Mouse (Mus musculus) midbrain, embryonic 16.5 days (tissue): Measurements from ENCODE around the gene Itgb8. TPM values are rescaled to one million over a fixed set of nuclear protein-coding genes. Genes with fewer than 3 reads are reported as not detected.

ENCODE experiments used
- ATAC-seq: fragments of 200-750 bp; cut with Nextera tagmentation; 2 replicates; pipeline ENCODE4 v1.8.0; 2017; ENCODE audit warnings: moderate TSS enrichment
- H3K27ac ChIP-seq: fragments of 300-500 bp; sonication (generic); 2 replicates; pipeline ENCODE4 v1.5.1; 2014; ENCODE audit warnings: mild to moderate bottlenecking, low read length, mixed read lengths
- H3K27me3 ChIP-seq: fragments of 300-500 bp; sonication (generic); 2 replicates; pipeline ENCODE4 v1.6.1; 2014; ENCODE audit warnings: low read depth, low read length, mixed read lengths; ENCODE audit not compliant: control insufficient read depth, insufficient read depth
- H3K36me3 ChIP-seq: fragments of 300-500 bp; sonication (generic); 2 replicates; pipeline ENCODE4 v1.6.1; 2014; ENCODE audit warnings: mild to moderate bottlenecking, low read length, moderate library complexity, mixed read lengths; ENCODE audit not compliant: control insufficient read depth, insufficient read depth
- H3K4me1 ChIP-seq: fragments of 300-500 bp; sonication (generic); 2 replicates; pipeline ENCODE4 v1.6.1; 2014; ENCODE audit warnings: mild to moderate bottlenecking, low read length, mixed read lengths; ENCODE audit not compliant: control insufficient read depth, insufficient read depth
- H3K4me2 ChIP-seq: fragments of 300-500 bp; sonication (generic); 2 replicates; pipeline ENCODE4 v1.6.1; 2014; ENCODE audit warnings: mild to moderate bottlenecking, low read length, mixed read lengths
- H3K4me3 ChIP-seq: fragments of 300-500 bp; sonication (generic); 2 replicates; pipeline ENCODE4 v1.5.1; 2014; ENCODE audit warnings: low read depth, mild to moderate bottlenecking, low read length, moderate library complexity, mixed read lengths
- H3K9ac ChIP-seq: fragments of 300-500 bp; sonication (generic); 2 replicates; pipeline ENCODE4 v1.6.1; 2014; ENCODE audit warnings: low read depth, low read length, mixed read lengths
- H3K9me3 ChIP-seq: fragments of 300-500 bp; sonication (generic); replicated peaks from 2 replicates; pipeline ENCODE4 v1.6.1; 2014; ENCODE audit warnings: mild to moderate bottlenecking, low read length, mixed read lengths; ENCODE audit not compliant: control insufficient read depth, poor library complexity, severe bottlenecking
- WGBS: fragments of 180-500 bp; shearing (Covaris S2); extraction: QIAGEN DNeasy Blood & Tissue Kit; methylation state at CpG from one replicate; pipeline ENCODE4 v1.1.7; 2014; 5-methylcytosine and 5-hydroxymethylcytosine counted together
- polyA plus RNA-seq: library from polyadenylated mRNA; unstranded; fragments of >200 nt; fragmentation: Nextera tagmentation; extraction: Ambion mirVana; gene quantifications from 2 replicates; pipeline ENCODE4 v1.2.1, GENCODE M21; 2015

Gene Itgb8
- polyA plus RNA-seq, 1 experiment from 2014 or later, result 10.3 TPM

DNA sequence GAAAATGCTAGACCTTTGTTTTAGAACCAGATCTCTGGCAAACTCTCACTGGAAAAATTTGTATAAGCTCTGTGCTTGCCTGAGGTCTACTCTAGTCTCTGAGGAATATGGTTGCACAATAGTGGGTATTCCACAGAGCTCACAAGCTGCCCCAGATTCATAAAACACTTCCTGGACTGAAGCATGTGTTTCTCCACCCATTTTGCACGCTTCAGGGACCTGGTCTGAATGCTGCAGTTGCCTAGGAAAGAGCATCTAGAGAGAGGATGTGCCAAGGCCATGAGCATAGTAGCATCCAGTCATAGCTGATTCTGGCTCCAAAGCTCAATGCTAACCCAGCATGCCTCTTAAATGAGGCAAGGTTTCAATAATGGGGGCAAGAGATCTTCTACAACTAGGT is 74.4 kb downstream of the Itgb8 start:
- Histone ChIP-seq H3K27ac (no peak overlapping the region), H3K36me3 (peaks cover 5% of the 10 kb centered on the region; the same call in 1 of the 2 replicates), H3K4me3 (no peak overlapping the region), H3K4me1 (peaks cover 3% of the 10 kb centered on the region; the same call in 1 of the 2 replicates), H3K9ac (no peak overlapping the region), H3K9me3 (no peaks in the 10 kb centered on the region), H3K27me3 (no peaks in the 10 kb centered on the region), H3K4me2 (no peak overlapping the region)
- ATAC-seq, result peak; percentile 67
- WGBS, result 43% methylated on average over 1 of the region's 1 CpGs

DNA sequence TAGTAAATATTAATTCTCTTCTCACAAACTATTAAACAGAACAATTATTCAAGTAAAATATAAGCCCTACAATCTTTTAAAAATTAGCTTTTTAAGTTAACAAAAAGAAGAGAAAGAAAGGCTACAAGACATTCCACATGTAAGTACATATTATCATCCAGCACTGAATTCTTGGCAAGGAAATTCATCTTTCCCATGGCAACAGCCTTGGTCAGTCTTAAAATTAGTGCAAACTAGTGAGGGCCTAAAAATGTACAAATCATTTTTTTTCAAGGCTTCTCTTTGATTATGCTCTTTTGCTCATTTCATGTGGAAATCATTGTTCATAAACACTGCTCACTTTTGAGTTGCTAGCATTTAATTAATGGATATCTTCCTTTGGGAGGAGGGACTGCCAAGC is 77.8 kb downstream of the Itgb8 start:
- H3K4me2 ChIP-seq, result no peak overlapping the region
- ATAC-seq, result no peak
- H3K27ac ChIP-seq, result no peak overlapping the region
- peaks cover 3% of the 10 kb centered on the region; the same call in 1 of the 2 replicates for H3K4me1 ChIP-seq
- H3K36me3 ChIP-seq, result peaks cover 5% of the 10 kb centered on the region; the same call in 1 of the 2 replicates
- H3K9ac ChIP-seq, result no peak overlapping the region
- H3K4me3 ChIP-seq, result no peak overlapping the region
- no peaks in the 10 kb centered on the region for H3K27me3 ChIP-seq
- H3K9me3 ChIP-seq, result no peaks in the 10 kb centered on the region

DNA sequence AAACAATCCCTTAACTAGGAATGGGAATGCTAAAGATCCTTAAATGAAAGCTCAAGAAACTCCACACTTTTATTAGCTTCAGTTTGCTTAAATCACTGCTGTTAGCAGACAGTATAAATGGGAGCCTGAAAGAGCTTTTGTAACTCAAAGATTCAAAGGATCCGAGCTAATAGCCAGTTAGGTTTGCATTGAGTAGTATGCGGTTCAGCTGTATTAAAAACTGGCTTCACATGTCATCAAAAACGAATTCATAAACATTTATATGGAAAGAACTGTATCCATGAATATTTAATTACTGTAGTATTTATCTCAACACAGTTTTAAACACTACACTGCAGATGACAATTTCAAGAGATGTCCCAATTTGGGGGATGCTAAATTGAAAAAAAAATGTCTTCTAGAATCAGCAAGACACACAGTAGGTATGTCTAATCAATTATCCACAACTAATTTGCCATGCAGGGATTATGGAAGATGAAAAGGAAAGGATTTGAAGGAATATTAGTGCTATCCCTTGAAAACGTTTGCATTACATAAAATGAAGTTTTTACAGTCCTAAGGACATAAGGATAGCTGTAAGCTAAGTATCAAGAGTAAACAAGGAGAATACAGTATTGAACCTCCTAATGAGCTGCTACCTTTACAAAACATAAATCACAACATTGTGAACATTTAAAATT is 79.2 kb downstream of the Itgb8 start:
- H3K4me1 ChIP-seq, result peaks cover 3% of the 10 kb centered on the region; the same call in 1 of the 2 replicates
- H3K9me3 ChIP-seq, result no peaks in the 10 kb centered on the region
- H3K4me3 ChIP-seq, result no peak overlapping the region
- peaks cover 5% of the 10 kb centered on the region; the same call in 1 of the 2 replicates for H3K36me3 ChIP-seq
- no peak overlapping the region for H3K27ac ChIP-seq
- H3K4me2 ChIP-seq, result no peak overlapping the region
- 0 out of 2 replicates have a peak, but pooled peaks have one; percentile 42 for ATAC-seq
- 22% methylated on average over 4 of the region's 4 CpGs for WGBS
- no peaks in the 10 kb centered on the region for H3K27me3 ChIP-seq
- H3K9ac ChIP-seq, result no peak overlapping the region

DNA sequence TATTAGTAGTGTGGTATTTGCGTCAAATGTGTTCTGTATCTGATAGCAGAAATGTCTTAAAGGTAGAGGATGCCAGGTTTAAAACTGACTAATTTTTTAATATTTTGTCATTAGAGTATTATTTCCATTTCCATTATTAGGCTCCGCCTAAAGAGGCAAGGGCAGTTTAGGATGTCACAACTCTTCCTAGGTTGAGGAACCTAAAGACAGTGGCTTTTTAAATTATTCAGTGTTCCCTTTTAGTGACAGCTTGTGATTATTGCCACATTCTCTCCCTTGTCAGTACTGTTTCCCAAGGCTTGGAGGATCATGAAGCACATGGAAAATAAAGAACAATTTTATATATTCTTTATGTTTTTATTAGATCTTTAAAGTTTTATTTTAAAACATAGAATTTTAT is 80.9 kb downstream of the Itgb8 start:
- no peak overlapping the region for H3K9ac ChIP-seq
- no peak for ATAC-seq
- 90% methylated on average over 2 of the region's 2 CpGs for WGBS

DNA sequence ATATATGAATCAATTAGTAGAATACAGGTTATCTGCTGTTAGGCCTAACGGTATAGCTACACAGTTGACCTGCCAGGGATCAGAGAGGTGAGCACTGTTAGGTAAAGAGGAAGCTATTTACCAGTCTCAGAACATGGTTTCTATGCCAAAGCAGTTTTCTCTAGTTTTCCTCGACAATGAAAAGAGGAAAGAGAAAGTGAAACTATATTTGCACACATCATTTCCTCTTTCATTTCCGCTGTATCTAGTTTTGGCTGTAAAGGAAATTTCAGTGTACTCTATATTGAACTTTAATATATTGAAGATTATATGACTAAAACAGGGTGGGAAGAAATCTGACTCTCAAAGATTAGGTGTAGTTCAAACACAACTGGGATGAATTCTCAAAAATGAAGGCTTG is 81.5 kb downstream of the Itgb8 start:
- ATAC-seq, result no peak
- WGBS, result 91% methylated on average over 3 of the region's 3 CpGs
- H3K36me3 ChIP-seq, result no peaks in the 10 kb centered on the region

More for the DNA sequence above, 80.9 kb downstream of the Itgb8 start:
- Histone ChIP-seq H3K4me2 (no peak overlapping the region), H3K27ac (no peak overlapping the region), H3K4me3 (no peak overlapping the region), H3K27me3 (no peaks in the 10 kb centered on the region), H3K9me3 (no peaks in the 10 kb centered on the region), H3K36me3 (peaks cover 4% of the 10 kb centered on the region; the same call in 1 of the 2 replicates), H3K4me1 (peaks cover 3% of the 10 kb centered on the region; the same call in 1 of the 2 replicates)

DNA sequence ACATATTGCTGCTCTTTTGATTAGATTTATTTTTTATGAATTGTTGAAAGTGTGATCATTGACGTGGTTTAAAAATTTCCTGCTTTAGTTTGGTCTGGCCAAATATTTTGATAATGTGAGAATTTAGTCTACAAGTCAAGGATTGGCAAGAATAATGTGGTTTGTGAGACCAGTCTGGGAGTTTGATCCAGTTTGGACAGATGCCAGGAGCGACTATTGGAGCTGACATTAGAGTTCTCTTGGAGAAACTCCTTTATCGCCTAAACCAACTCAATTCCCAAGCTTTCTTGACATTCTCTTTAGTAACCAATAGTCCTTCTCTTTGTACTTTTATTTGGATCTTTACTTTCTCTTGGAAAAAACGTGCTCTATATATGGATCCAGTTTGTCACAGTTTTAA is 83.0 kb downstream of the Itgb8 start:
- no peaks in the 10 kb centered on the region for H3K36me3 ChIP-seq
- no peak overlapping the region for H3K4me3 ChIP-seq
- H3K4me2 ChIP-seq, result no peak overlapping the region
- H3K9ac ChIP-seq, result no peak overlapping the region
- H3K4me1 ChIP-seq, result no peaks in the 10 kb centered on the region
- no peak for ATAC-seq
- WGBS, result 84% methylated on average over 4 of the region's 4 CpGs
- H3K9me3 ChIP-seq, result no peaks in the 10 kb centered on the region
- no peaks in the 10 kb centered on the region for H3K27me3 ChIP-seq
- no peak overlapping the region for H3K27ac ChIP-seq

More for the DNA sequence above, 81.5 kb downstream of the Itgb8 start:
- Histone ChIP-seq H3K4me1 (peaks cover 3% of the 10 kb centered on the region; the same call in 1 of the 2 replicates), H3K9ac (no peak overlapping the region), H3K27me3 (no peaks in the 10 kb centered on the region), H3K27ac (no peak overlapping the region), H3K4me3 (no peak overlapping the region), H3K9me3 (no peaks in the 10 kb centered on the region), H3K4me2 (no peak overlapping the region)

DNA sequence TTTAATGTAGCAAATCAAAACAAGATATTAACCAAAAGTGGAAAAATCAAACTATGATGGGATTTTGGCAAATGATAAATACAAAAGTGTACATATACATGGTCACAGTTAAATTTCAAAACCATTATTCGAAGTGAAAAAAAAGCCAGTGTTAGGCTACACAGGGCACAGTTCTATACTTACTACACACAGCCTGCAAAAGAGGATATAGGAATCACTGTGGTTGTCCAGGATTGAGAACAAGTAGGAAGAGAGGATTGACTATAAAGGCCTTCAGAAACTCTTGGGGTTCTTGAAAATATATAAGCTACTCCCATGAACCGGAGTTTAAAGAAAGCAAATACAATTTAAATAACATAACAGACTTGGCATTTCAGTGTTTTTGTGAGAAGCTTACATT is 87.6 kb downstream of the Itgb8 start:
- no peaks in the 10 kb centered on the region for H3K27me3 ChIP-seq
- H3K4me1 ChIP-seq, result no peaks in the 10 kb centered on the region
- H3K9me3 ChIP-seq, result no peaks in the 10 kb centered on the region
- H3K4me3 ChIP-seq, result no peak overlapping the region
- 94% methylated on average over 2 of the region's 2 CpGs for WGBS
- H3K36me3 ChIP-seq, result no peaks in the 10 kb centered on the region
- no peak for ATAC-seq
- no peak overlapping the region for H3K4me2 ChIP-seq
- H3K27ac ChIP-seq, result no peak overlapping the region
- no peak overlapping the region for H3K9ac ChIP-seq

DNA sequence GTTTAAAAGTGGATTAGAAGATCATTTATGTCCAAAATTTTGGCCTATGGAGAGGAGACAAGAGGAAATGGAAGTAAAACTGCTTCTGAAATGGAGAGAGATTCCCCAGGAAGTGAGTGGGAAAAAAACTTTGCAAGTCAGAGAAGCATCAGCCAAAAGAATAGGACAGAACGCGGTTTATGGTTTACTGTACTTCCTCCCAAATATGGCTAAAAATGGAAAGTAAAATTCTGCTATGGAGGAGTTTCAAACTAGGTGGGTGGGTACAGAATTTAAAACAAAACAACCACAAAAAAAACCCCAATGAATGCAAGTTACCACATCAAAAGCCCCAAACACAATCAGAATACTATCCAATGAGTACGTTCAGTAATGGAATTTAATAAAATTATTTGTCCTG is 90.8 kb downstream of the Itgb8 start:
- H3K9me3 ChIP-seq, result no peaks in the 10 kb centered on the region
- H3K4me1 ChIP-seq, result no peaks in the 10 kb centered on the region
- no peaks in the 10 kb centered on the region for H3K27me3 ChIP-seq
- no peak overlapping the region for H3K27ac ChIP-seq
- no peak for ATAC-seq
- H3K9ac ChIP-seq, result no peak overlapping the region
- WGBS, result 91% methylated on average over 3 of the region's 3 CpGs
- H3K4me3 ChIP-seq, result no peak overlapping the region
- no peak overlapping the region for H3K4me2 ChIP-seq
- no peaks in the 10 kb centered on the region for H3K36me3 ChIP-seq

DNA sequence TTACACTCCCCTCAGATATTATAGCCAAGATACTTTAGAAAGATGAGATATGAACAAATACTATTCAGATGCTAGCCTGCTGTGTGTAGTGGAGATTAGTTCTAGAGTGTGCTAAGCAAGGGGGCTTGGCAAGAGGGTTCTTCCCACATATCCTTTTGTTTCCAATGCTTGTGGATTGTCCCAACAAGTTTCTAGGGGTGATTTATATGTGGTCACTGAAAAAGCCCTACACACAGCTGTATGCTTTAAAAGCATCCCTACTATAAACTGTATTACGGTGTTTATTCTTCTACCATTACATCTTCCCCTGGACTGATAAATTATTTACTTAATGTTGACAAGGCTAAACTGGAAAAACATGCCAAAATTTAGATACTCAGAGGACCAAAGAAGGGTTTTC is 92.6 kb downstream of the Itgb8 start:
- Histone ChIP-seq H3K4me1 (no peaks in the 10 kb centered on the region), H3K27ac (no peak overlapping the region), H3K4me2 (no peak overlapping the region), H3K4me3 (no peak overlapping the region), H3K27me3 (no peaks in the 10 kb centered on the region), H3K9me3 (no peaks in the 10 kb centered on the region), H3K36me3 (no peaks in the 10 kb centered on the region), H3K9ac (no peak overlapping the region)
- 93% methylated on average over 1 of the region's 1 CpGs for WGBS
- ATAC-seq, result no peak
